Mouse (Mus musculus) hematopoietic stem cell, adult 5-6 weeks (primary cell): ENCODE results near the gene Tgfbr2. TPM values are rescaled to one million over a fixed set of nuclear protein-coding genes. Genes with fewer than 3 reads are reported as not detected.

Experiments used
- ATAC-seq, 2 experiments: fragments of 125-278 bp in 1 of 2; replicated peaks in 1 of 2; 2 replicates each; pipeline ENCODE4 v1.8.0; 2016 to 2017; ENCODE audit warnings: inconsistent platforms in 2 of 2, mild to moderate bottlenecking in 2 of 2, moderate number of reproducible peaks in 2 of 2, low read depth in 1 of 2, moderate TSS enrichment in 1 of 2; ENCODE audit not compliant: low FRiP score in 2 of 2, poor library complexity in 2 of 2, severe bottlenecking in 2 of 2, insufficient read depth in 1 of 2, low TSS enrichment in 1 of 2
- total RNA-seq: library from RNA; stranded (forward); fragments of 172-1452, 232-1000 nt; gene quantifications from 2 replicates; pipeline ENCODE4 v1.2.3, GENCODE M21; 2017

Tgfbr2 gene
- 26.2 and 31.5 TPM in 2 replicates for total RNA-seq

- peak; percentile 68 to 71 for ATAC-seq
Measured at GRCm38 (mm10) chr9:116174481-116175461, at the start of gene Tgfbr2. Gene Tgfbr2 (minus strand): TSS chr9:116175360.

DNA sequence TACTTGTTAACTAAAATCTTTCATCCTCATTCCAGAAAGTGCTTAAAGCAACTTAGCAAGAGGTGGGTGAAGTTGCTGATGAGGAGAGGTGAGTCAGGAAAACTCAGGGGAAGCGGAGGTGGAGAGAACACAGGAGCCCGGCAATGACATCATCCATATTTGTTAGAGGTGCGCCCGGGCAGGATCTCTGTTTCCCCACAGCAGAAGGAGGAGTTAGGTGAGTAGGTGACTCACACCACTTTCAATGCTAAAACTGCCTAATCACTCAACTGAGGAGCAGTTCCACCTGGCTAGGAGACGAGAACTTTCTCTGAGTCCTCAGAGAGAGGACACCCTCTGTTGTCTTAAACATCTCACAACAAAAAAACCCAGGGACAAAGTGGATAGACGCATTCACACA lies 48.2 kb upstream of the Tgfbr2 start:
- ATAC-seq: no peak

GRCm38 (mm10) chr9:116222643-116223042 lies 47.5 kb upstream of the Tgfbr2 start:
- ATAC-seq: no peak

DNA sequence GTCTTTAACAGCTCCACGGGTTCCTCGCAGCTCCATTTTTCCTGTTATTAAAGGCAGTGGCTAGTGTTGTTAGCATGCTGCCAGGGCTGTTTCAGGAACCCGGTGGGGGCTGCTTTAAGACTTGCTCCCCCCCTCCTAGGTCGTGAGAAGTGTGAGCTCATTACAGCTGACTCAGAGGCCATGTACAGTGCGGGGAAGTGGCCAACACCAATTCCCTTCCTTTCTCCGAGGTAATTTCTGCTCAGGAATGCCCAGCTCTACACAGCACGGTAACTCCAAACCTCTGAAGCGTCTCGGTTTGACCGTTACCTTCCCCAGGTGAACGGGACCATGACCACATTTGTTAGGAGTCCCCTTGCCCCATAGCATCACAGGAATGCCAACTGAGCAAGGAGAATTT lies 46.8 kb upstream of the Tgfbr2 start:
- ATAC-seq: no peak

DNA sequence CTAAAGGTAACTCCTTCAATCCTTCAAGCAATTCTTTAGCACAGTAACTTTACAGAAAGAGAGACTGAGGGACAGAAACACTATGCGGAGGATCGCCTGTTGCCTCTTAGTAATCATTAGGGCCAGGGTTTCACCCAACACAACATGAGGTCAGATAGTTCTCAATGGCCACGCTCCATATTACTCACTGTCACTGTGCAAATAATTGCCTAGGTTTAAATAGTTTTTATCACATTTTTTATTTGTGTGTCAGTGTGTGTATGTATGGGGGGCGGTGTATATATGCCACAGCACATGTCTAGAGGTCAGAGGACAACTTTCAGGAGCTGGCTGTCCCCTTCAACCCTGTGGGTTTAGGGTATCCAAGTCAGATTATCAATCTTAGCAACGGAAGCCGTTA lies 46.4 kb upstream of the Tgfbr2 start:
- no peak for ATAC-seq

DNA sequence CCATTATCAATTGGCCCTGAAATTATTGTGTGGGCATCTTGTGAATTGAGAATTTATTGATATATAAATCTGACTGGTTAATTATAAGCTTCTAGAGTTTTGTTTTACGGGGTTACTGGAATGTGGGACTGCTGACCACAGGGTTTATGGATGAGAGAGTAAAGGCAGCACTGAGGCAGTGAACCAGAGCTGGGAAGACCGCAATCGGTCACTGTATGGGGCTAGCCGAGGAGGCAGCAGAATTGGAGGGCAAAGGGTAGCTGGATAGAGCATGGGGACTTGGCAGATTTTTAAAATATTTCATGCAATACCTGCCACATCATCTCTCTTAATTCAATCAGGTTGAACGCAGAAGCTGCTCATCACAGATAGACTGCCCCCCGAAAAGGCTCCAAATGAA lies 45.5 kb upstream of the Tgfbr2 start:
- ATAC-seq: no peak

- ATAC-seq: no peak
Measured at GRCm38 (mm10) chr9:116220159-116220515, 45.0 kb upstream of the Tgfbr2 start.

GRCm38 (mm10) chr9:116219234-116220158 lies 44.3 kb upstream of the Tgfbr2 start:
- no peak for ATAC-seq

DNA sequence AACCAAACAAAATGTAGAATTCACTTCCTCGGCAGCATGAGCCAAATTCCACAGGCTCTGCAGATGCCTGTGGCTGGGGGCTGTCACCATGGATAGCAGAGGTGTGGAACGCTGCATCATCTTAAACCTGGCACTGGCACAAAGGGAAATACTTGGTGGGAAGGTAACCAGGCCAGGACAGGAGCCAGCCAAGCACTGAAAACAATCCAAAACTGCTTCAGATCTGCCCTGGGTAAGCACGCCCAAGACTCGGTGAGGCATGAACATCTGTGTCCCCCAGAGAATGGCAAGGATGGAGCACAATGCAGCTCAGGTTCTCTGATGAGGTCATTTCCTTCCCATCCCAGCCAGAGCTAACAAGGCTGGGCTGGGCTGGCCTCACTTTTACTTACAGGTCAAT lies 43.6 kb upstream of the Tgfbr2 start:
- ATAC-seq: peak in 1 of 2 experiments; percentile 38; a peak in 1 of 4 replicates

GRCm38 (mm10) chr9:116217099-116217498 lies 41.9 kb upstream of the Tgfbr2 start:
- no peak for ATAC-seq

- peak; percentile 68 to 71; a peak in 3 of 4 replicates for ATAC-seq
Measured at GRCm38 (mm10) chr9:116216677-116217076, 41.5 kb upstream of the Tgfbr2 start.

- no peak for ATAC-seq
Measured at GRCm38 (mm10) chr9:116214296-116214695, 39.1 kb upstream of the Tgfbr2 start.

DNA sequence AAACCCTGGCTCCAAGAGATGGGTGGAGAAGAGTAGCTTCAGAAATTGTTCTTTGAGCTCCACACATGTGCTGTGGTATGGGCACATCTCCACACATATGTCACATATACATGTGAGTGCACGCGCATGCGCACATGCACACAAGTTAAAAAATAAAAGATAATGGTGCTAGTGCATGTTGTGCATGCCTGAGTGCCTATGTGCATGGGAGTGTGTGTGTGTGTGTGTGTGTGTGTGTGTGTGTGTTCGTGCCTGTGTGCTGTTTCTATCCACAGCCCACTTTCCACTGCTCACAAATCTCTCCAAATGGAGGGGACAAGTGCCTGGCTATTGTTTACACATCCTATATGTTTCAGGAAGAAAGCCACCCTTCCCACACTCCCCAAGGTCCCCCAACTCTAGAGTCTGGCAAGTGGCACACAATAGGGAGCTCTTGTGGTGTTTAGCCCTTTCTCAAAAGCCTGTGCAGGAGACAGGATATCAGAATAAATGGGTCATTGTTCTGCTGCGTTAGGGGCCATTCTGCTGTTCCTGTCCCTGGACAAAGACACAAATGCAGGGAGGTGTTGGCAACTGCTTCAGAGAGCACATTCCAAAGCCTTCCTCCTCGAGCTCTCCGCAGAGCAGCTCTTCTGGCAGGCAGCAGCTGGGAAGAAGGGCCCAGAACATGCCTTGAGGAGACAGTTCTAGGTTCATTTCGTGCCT lies 37.9 kb upstream of the Tgfbr2 start:
- ATAC-seq: no peak

DNA sequence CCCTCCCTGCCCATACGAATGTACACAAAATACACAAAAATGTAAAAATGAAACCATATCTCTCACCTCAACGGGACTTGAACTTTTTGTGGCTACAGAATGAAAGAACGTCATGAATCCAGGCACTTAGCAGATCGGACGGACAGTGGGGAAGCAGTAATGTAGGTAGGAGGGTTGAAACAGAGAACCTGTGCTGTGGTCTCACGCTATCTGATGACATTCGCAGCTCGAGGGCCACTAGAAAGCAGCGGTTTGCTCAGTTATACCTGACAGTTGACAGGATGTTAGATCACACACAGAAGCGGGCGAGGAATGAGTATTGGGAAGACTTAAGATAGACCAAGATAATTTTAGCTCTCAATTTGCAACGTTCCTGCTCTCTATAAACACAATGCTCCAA lies 36.9 kb upstream of the Tgfbr2 start:
- no peak for ATAC-seq

DNA sequence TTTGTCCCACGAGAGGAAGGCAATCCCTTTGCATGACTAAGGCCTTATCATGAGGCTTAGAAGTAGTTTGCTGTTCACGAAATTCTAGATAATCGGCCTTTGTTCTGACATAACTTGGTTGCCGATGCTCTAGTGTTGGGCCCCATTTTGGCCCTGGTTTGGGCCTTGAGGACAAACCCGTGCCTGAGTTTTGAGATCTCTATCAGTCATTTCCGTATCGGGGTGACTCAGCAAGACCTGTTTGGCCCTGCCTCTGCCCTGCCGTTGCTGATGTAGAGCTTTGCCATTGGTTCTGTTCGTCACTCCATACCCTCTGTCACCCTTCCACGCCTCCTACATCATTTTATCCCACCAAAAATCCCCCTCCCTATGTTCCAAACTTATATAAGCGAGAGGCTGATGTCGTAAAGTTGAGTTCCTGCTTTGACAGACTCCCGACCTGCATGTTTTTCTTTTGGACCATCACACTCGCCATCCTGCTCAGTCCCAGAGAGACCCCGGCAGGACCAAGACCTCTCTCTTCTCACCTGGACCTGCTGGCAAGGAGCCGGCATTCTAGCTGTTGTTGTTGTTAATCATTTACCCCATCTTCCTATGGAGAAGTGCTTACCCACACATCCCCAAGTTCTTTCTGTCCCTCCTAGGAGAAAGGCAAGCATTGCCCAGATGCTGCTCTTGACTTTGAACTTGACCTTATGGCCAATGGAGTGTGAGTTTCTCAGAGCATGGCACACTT lies 33.2 kb upstream of the Tgfbr2 start:
- no peak for ATAC-seq

GRCm38 (mm10) chr9:116206901-116207300 lies 31.7 kb upstream of the Tgfbr2 start:
- ATAC-seq: no peak

DNA sequence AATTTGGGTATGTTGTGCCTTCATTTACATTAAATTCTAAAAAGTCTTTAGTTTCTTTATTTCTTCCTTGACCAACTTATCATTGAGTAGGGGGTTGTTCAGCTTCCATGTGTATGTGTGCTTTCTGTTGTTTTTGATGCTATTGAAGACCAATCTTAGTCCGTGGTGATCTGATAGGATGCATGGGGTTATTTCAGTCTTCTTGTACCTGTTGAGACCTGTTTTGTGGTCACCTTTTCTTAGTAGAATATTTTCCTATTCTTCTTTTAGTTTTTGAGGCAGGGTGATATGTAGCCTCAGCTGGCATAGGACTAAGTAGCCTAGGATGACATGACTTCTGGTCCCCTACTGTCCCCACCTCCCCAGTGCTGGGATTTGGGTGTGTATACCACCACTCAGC lies 28.5 kb upstream of the Tgfbr2 start:
- ATAC-seq: no peak
